Mouse (Mus musculus): ENCODE measurements at regions not wholly inside any gene's neighbourhood (a gene's known extent, or its start where the extent isn't known, plus 50 kb on each side); places are given as distances from the start of the nearest gene placed in this dataset.

DNA sequence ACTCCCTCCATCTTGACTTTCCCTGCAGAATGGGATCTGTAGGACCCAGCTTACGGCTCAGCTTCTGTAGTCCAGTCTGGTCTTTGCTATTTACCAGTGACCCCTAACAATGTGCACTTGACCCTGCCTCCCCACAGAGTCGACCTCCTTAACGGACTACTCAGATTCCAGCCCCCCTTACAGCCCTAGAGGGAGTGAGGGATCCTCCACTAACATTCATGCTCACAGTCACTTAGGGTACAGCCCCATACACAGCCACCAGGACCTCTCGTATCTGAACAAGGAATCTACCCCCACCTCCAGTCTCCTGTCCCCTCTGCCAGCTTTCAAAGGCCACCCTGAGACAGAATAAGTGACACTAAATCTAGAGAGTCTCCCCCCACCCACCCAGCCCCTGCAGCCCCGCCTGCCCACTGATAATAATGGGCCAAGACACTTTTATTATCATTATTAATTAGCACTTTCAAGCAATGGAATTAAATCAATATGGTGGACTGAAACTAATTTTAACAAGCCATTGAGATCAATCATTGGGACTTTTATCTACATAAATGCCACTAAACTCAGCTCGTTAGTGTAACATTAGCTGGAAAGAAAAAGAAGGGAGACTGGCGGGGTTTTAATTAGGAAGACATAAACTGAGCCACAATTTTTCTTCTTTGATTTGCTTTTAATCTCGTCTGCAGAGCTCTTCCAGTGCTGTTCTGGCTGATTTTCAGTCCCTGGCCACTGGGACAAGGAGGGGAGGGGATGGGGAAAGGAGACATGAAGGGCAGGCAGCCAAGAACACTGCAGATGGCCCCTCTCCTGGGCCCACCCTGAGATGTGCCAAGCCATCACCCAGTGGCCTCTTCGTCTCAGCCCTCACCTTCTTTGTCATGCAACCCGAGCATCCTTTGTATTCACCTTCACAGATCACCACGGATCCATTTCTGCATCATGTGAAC is 258.4 kb upstream of the Zfp703 start:
- no peaks in the 10 kb centered on the region; the same call in 1 of the 2 replicates for H3K27me3 ChIP-seq (ENCODE audit: poor library complexity, severe bottlenecking)
- no peak for DNase-seq (ENCODE audit: extremely low spot score, low spot score)
- no peaks in the 10 kb centered on the region; the same call in 1 of the 2 replicates for H3K9me3 ChIP-seq
- peaks cover 13% of the 10 kb centered on the region for H3K4me1 ChIP-seq
- WGBS = 56% methylated on average over 11 of the region's 11 CpGs
- no peaks in the 10 kb centered on the region for H3K36me3 ChIP-seq (replicated peaks)
- no peak overlapping the region for H3K27ac ChIP-seq
- no peak overlapping the region for H3K4me3 ChIP-seq

DNA sequence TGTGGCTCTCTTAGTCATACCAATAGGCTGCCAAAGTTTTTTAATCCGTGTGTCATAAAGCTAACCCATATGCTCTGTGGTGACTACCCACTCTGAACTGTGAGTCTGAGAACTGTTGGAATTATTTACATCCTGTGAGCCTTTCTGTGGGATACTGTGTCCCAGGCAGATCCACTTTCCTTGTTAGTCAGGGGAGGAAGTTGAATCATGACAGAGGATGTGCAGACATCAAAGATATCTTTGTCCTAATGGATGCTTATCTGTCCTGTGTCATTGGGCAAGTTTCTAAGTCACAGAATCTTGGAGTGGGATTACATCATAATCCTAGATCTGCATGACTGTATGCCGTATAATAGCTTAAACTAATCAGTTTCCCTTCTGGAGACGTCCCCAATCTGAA is 254.4 kb upstream of the Zfp703 start:
- H3K36me3 ChIP-seq (replicated peaks) = no peaks in the 10 kb centered on the region
- H3K27ac ChIP-seq = no peak overlapping the region
- H3K4me3 ChIP-seq = no peak overlapping the region
- no peaks in the 10 kb centered on the region for H3K27me3 ChIP-seq (ENCODE audit: poor library complexity, severe bottlenecking)
- no peaks in the 10 kb centered on the region; the same call in 1 of the 2 replicates for H3K9me3 ChIP-seq
- DNase-seq (ENCODE audit: extremely low spot score, low spot score) = no peak
- peaks cover 13% of the 10 kb centered on the region for H3K4me1 ChIP-seq
- 68% methylated on average over 3 of the region's 3 CpGs for WGBS

DNA sequence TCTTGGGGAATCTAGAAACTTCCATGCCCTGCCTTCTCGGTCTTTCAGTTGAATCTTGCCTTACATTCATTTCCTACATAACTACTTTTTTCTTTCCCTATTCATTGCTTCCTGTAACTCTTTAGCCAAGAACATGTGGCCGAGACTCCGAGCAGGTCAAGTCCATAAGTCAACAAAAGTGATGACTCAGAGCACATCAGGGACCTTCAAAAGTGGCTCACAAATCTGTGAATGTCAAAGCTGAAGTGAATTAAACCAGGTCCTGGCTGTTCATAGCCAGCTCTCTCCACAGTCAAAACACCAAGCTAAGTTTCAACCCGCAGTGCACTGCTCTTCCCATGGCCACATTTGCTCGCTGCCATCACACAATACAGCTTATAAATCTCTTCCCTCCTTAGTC is 252.5 kb upstream of the Zfp703 start:
- Histone ChIP-seq H3K4me1 (no peaks in the 10 kb centered on the region), H3K27me3 (ENCODE audit: poor library complexity, severe bottlenecking) (no peaks in the 10 kb centered on the region), H3K9me3 (no peaks in the 10 kb centered on the region), H3K36me3 (replicated peaks) (no peaks in the 10 kb centered on the region), H3K4me3 (no peak overlapping the region), H3K27ac (no peak overlapping the region)
- WGBS = 91% methylated on average over 5 of the region's 5 CpGs
- DNase-seq (ENCODE audit: extremely low spot score, low spot score) = no peak

DNA sequence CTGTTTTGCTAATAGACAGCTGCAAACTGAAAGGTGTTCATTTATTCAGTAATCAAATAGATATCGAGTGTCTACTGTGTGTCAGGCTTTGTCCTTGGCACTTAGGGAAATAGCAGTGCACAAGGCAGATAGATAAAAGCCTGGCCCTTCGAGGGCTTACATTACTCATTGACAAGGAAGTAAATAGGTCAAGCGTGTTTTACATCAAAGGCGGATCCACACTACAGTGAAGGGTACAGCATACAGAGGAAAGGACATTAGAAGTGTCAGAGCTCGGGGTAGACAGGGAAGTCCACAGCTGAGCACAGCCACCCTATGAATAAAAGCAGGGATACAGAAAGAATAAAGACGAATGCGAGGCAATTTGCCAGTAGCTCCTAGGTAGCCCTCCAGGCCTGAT is 251.6 kb upstream of the Zfp703 start:
- Histone ChIP-seq H3K27me3 (ENCODE audit: poor library complexity, severe bottlenecking) (no peaks in the 10 kb centered on the region), H3K36me3 (replicated peaks) (no peaks in the 10 kb centered on the region), H3K27ac (no peak overlapping the region), H3K9me3 (no peaks in the 10 kb centered on the region), H3K4me3 (no peak overlapping the region), H3K4me1 (no peaks in the 10 kb centered on the region)
- DNase-seq (ENCODE audit: extremely low spot score, low spot score) = no peak
- 79% methylated on average over 7 of the region's 7 CpGs for WGBS

GRCm38 (mm10) chr8:26729351-26729750 is 247.8 kb upstream of the Zfp703 start:
- WGBS = 79% methylated on average over 5 of the region's 5 CpGs
- no peaks in the 10 kb centered on the region for H3K9me3 ChIP-seq
- H3K27me3 ChIP-seq (ENCODE audit: poor library complexity, severe bottlenecking) = no peaks in the 10 kb centered on the region
- no peaks in the 10 kb centered on the region for H3K36me3 ChIP-seq (replicated peaks)
- no peak overlapping the region for H3K27ac ChIP-seq
- DNase-seq (ENCODE audit: extremely low spot score, low spot score) = no peak
- no peak overlapping the region for H3K4me3 ChIP-seq
- no peaks in the 10 kb centered on the region for H3K4me1 ChIP-seq

GRCm38 (mm10) chr8:26731111-26731510 is 246.0 kb upstream of the Zfp703 start:
- Histone ChIP-seq H3K36me3 (replicated peaks) (no peaks in the 10 kb centered on the region), H3K4me1 (no peaks in the 10 kb centered on the region), H3K4me3 (no peak overlapping the region), H3K9me3 (no peaks in the 10 kb centered on the region), H3K27me3 (ENCODE audit: poor library complexity, severe bottlenecking) (no peaks in the 10 kb centered on the region), H3K27ac (no peak overlapping the region)
- DNase-seq (ENCODE audit: extremely low spot score, low spot score) = no peak
- WGBS = 84% methylated on average over 2 of the region's 2 CpGs

GRCm38 (mm10) chr8:26744424-26744823 is 232.7 kb upstream of the Zfp703 start:
- Histone ChIP-seq H3K4me3 (no peak overlapping the region), H3K27ac (no peak overlapping the region), H3K36me3 (replicated peaks) (no peaks in the 10 kb centered on the region), H3K9me3 (no peaks in the 10 kb centered on the region), H3K4me1 (peaks cover 13% of the 10 kb centered on the region; the same call in 1 of the 2 replicates), H3K27me3 (ENCODE audit: poor library complexity, severe bottlenecking) (no peaks in the 10 kb centered on the region)
- no peak for DNase-seq (ENCODE audit: extremely low spot score, low spot score)
- WGBS = 76% methylated on average over 3 of the region's 3 CpGs

DNA sequence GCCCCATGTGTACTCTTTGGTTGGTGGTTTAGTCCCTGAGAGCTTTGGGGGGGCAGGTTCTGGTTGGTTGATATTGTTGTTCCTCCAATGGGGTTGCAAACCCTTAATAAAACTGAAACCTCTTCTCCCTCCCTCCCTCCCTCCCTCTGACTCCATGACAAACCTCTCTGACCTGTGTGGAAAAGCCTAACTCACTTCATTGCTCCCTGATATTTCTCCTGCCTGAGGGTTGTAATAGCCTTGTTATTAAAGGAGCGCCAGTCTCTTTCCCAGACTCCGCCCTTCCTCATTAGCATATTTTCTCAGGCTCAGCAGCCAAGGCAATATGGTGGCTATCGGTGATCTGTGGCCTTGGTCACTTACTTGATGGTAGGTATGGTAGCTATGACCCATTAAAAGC is 230.3 kb upstream of the Zfp703 start:
- no peak overlapping the region for H3K4me3 ChIP-seq
- DNase-seq (ENCODE audit: extremely low spot score, low spot score) = no peak
- no peaks in the 10 kb centered on the region for H3K36me3 ChIP-seq (replicated peaks)
- peaks cover 19% of the 10 kb centered on the region; the same call in 1 of the 2 replicates for H3K4me1 ChIP-seq
- no peak overlapping the region for H3K27ac ChIP-seq
- 92% methylated on average over 3 of the region's 3 CpGs for WGBS
- H3K9me3 ChIP-seq = no peaks in the 10 kb centered on the region
- H3K27me3 ChIP-seq (ENCODE audit: poor library complexity, severe bottlenecking) = no peaks in the 10 kb centered on the region

DNA sequence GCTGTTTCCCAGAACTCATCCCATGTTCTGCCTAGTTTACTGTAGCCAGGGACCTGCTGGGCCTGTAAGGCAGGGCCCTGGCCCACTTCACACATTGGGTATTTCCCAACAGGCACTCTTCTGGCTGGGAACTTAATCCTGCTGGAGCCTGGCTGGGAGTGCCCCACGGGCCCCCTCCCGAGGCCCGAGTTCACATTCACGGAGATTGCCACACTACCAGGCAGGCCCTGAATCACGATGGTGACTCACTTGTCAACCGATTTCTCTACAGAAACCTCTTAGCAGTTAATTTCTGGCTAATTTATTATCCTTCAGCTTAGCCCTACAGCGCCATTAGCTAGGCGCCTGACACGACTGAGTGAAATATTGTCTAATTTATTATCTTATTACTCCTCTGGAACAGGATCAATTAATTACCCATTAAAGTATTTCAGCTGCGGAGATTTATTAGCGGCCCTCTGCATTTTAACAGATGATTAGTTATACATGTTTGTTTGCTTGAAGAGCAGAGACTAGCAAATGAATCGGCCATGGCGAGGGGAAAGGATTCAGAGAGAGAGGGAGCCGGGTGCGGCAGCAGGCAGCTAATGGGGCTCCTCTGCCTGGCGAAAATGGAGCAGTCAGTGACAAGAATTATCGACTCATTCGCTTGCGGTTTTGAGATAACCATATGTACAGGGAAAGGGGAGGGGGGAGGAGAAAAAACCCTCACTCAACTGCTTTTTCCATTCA is 229.7 kb upstream of the Zfp703 start:
- DNase-seq (ENCODE audit: extremely low spot score, low spot score) = no peak
- H3K36me3 ChIP-seq (replicated peaks) = no peaks in the 10 kb centered on the region
- H3K9me3 ChIP-seq = no peaks in the 10 kb centered on the region
- WGBS = 84% methylated on average over 19 of the region's 19 CpGs
- H3K27me3 ChIP-seq (ENCODE audit: poor library complexity, severe bottlenecking) = no peaks in the 10 kb centered on the region
- no peak overlapping the region for H3K4me3 ChIP-seq
- peaks cover 19% of the 10 kb centered on the region; the same call in 1 of the 2 replicates for H3K4me1 ChIP-seq
- H3K27ac ChIP-seq = no peak overlapping the region

GRCm38 (mm10) chr8:26748161-26748971 is 228.8 kb upstream of the Zfp703 start:
- Histone ChIP-seq H3K4me3 (no peak overlapping the region), H3K36me3 (replicated peaks) (no peaks in the 10 kb centered on the region), H3K9me3 (no peaks in the 10 kb centered on the region), H3K4me1 (peaks cover 19% of the 10 kb centered on the region; the same call in 1 of the 2 replicates), H3K27ac (no peak overlapping the region), H3K27me3 (ENCODE audit: poor library complexity, severe bottlenecking) (no peaks in the 10 kb centered on the region)
- no peak for DNase-seq (ENCODE audit: extremely low spot score, low spot score)
- whole genome bisulfite sequencing = 73% methylated on average over 13 of the region's 14 CpGs

DNA sequence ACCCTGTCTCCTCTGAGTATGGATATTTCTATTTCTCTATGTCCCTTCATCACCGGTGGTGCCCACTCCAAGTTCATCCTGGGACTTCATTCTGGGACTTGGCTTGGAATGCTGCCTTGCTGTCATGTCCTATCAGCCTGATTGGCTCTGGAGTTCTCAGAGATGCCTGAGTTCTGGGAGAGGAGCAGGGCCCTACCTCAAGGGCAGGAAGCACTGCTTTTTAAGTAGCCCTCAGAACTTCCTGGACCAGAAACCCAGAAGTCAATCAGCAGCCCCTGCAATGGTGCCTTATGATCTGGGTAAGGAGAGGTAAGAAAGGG is 228.2 kb upstream of the Zfp703 start:
- no peaks in the 10 kb centered on the region for H3K27me3 ChIP-seq (ENCODE audit: poor library complexity, severe bottlenecking)
- H3K9me3 ChIP-seq = no peaks in the 10 kb centered on the region
- no peak overlapping the region for H3K27ac ChIP-seq
- no peak for DNase-seq (ENCODE audit: extremely low spot score, low spot score)
- no peak overlapping the region for H3K4me3 ChIP-seq
- H3K36me3 ChIP-seq (replicated peaks) = no peaks in the 10 kb centered on the region
- peaks cover 19% of the 10 kb centered on the region; the same call in 1 of the 2 replicates for H3K4me1 ChIP-seq
- WGBS = 96% methylated on average over 1 of the region's 1 CpGs

- DNase-seq (ENCODE audit: extremely low spot score, low spot score) = no peak
- Histone ChIP-seq H3K9me3 (peaks cover 3% of the 10 kb centered on the region; the same call in 1 of the 2 replicates), H3K4me1 (peaks cover 19% of the 10 kb centered on the region; the same call in 1 of the 2 replicates), H3K27me3 (ENCODE audit: poor library complexity, severe bottlenecking) (no peaks in the 10 kb centered on the region), H3K36me3 (replicated peaks) (no peaks in the 10 kb centered on the region), H3K27ac (no peak overlapping the region), H3K4me3 (no peak overlapping the region)
- WGBS = 96% methylated on average over 1 of the region's 1 CpGs
Measured at GRCm38 (mm10) chr8:26750120-26750519, 227.0 kb upstream of the Zfp703 start.
